In the genomic region with DNA sequence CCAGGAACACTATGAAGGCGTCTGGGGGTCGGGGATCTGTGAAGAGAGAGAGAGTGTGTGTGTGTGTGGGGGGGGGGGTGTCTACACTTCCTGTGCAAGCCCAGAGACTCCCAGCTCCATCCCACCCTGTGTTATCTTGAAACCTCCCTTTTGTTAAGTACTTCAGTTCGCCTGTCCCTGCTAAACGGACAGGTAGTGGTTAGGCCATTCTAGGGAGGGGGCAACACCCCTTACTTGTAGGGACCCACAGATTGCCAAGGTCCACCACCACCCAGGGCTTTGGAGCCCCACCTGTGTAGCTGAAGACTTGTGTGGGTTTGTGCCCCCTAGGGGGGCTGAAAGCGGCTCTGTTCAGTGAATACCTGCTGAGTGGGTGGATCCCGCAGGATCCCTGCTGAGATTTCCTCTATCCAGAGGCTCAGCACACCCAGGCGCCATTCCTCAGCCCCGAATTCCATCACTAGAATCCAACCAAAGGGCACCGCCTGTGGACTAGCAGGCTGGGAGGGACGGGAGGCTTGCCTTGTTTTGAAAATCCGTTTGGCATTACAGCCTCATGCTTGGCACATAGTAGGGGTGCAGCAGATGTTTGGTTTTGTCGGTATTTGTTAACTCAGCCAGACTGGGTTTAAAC, we compare ENCODE assay signal across 8 mouse cellular contexts. TPM values are rescaled to one million over a fixed set of nuclear protein-coding genes. Genes with fewer than 3 reads are reported as not detected.
DNase-seq lines count a peak whose midpoint lies in the region; ATAC-seq and TF ChIP-seq lines count a peak whose summit lies in the region.

No protein-coding gene starts in this region.

- WGBS in forebrain, embryonic 13.5 days, result 10% methylated on average over 12 of the region's 12 CpGs
- WGBS in forebrain, embryonic 15.5 days, result 11% methylated on average over 12 of the region's 12 CpGs
- 6% methylated on average over 12 of the region's 12 CpGs for WGBS in hindbrain, embryonic 10.5 days
- 38% methylated on average over 12 of the region's 12 CpGs for WGBS in lung, postnatal 0 days

- peak overlapping the region; percentile 28 for H3K4me2 ChIP-seq in forebrain, embryonic 13.5 days
- H3K4me2 ChIP-seq in forebrain, embryonic 15.5 days (replicated peaks), result no peak overlapping the region
- H3K4me2 ChIP-seq in lung, postnatal 0 days (replicated peaks; ENCODE audit: low read depth, low read length), result peak overlapping the region; percentile 84

- no peak for TF ChIP-seq EP300 in lung, postnatal 0 days (IDR thresholded peaks at IDR 0.05)

- no peaks in the 10 kb centered on the region for H3K9me3 ChIP-seq in forebrain, embryonic 13.5 days (replicated peaks)
- no peaks in the 10 kb centered on the region for H3K9me3 ChIP-seq in forebrain, embryonic 15.5 days
- no peaks in the 10 kb centered on the region for H3K9me3 ChIP-seq in hindbrain, embryonic 10.5 days
- no peaks in the 10 kb centered on the region for H3K9me3 ChIP-seq in lung, postnatal 0 days (ENCODE audit: low read length)

- 0 out of 2 replicates have a peak overlapping the region, but pooled peaks have one; percentile 23 for H3K9ac ChIP-seq in forebrain, embryonic 13.5 days
- no peak overlapping the region for H3K9ac ChIP-seq in forebrain, embryonic 15.5 days (replicated peaks)
- H3K9ac ChIP-seq in lung, postnatal 0 days (replicated peaks; ENCODE audit: low read depth), result peak overlapping the region; percentile 60

- no peak for ATAC-seq in forebrain, embryonic 13.5 days
- ATAC-seq in forebrain, embryonic 15.5 days (replicated peaks), result no peak
- no peak for ATAC-seq in lung, postnatal 0 days
- ATAC-seq in frontal cortex, adult (ENCODE audit: low TSS enrichment), result no peak

- no peak overlapping the region for H3K4me3 ChIP-seq in forebrain, embryonic 13.5 days
- H3K4me3 ChIP-seq in forebrain, embryonic 15.5 days, result no peak overlapping the region
- peak overlapping the region; percentile 56 for H3K4me3 ChIP-seq in hindbrain, embryonic 10.5 days
- H3K4me3 ChIP-seq in lung, postnatal 0 days (ENCODE audit: low read depth, low read length), result peak overlapping the region; percentile 51

- no peak for TF ChIP-seq CTCF in lung, postnatal 0 days (IDR thresholded peaks at IDR 0.05)

- no peak overlapping the region for H3K27ac ChIP-seq in forebrain, embryonic 13.5 days
- H3K27ac ChIP-seq in forebrain, embryonic 15.5 days (replicated peaks), result no peak overlapping the region
- H3K27ac ChIP-seq in hindbrain, embryonic 10.5 days, result peak overlapping the region; percentile 82
- peak overlapping the region; percentile 96 for H3K27ac ChIP-seq in lung, postnatal 0 days (ENCODE audit: low read length)

- H3K36me3 ChIP-seq in forebrain, embryonic 13.5 days (ENCODE audit: poor library complexity, severe bottlenecking), result no peaks in the 10 kb centered on the region
- H3K36me3 ChIP-seq in forebrain, embryonic 15.5 days, result no peaks in the 10 kb centered on the region
- peaks cover 15% of the 10 kb centered on the region for H3K36me3 ChIP-seq in hindbrain, embryonic 10.5 days
- H3K36me3 ChIP-seq in lung, postnatal 0 days (ENCODE audit: insufficient read depth, low read length), result no peaks in the 10 kb centered on the region

- DNase-seq in 3T3-L1 (ENCODE audit: low read depth, low spot score), result peak; percentile 68
- DNase-seq in hindbrain, embryonic 10.5 days (ENCODE audit: low spot score), result no peak
- DNase-seq in lung, postnatal 0 days (ENCODE audit: low spot score), result peak; percentile 28
- DNase-seq in adrenal gland, postnatal 10 days, result no peak
- no peak for DNase-seq in cerebellum, postnatal 4 days (ENCODE audit: low spot score in 2 of 2)

- H3K4me1 ChIP-seq in forebrain, embryonic 13.5 days, result peaks cover 47% of the 10 kb centered on the region
- H3K4me1 ChIP-seq in forebrain, embryonic 15.5 days, result peaks cover 15% of the 10 kb centered on the region
- H3K4me1 ChIP-seq in hindbrain, embryonic 10.5 days (replicated peaks), result peaks cover 79% of the 10 kb centered on the region
- H3K4me1 ChIP-seq in lung, postnatal 0 days (ENCODE audit: insufficient read depth, low read depth, low read length), result peaks cover 41% of the 10 kb centered on the region

- peaks cover 59% of the 10 kb centered on the region for H3K27me3 ChIP-seq in forebrain, embryonic 13.5 days
- peaks cover 42% of the 10 kb centered on the region for H3K27me3 ChIP-seq in forebrain, embryonic 15.5 days
- peaks cover 76% of the 10 kb centered on the region for H3K27me3 ChIP-seq in hindbrain, embryonic 10.5 days (ENCODE audit: insufficient read depth, poor library complexity, severe bottlenecking)
- 0 out of 2 replicates have a peak, but pooled peaks cover 3% of the 10 kb centered on the region for H3K27me3 ChIP-seq in lung, postnatal 0 days (replicated peaks; ENCODE audit: insufficient read depth, low read length)

RNA-seq across cellular contexts. Expression of a gene that starts 2.6 kb away (rescaled TPM):
- 1.9 and 2.7 TPM in 2 replicates for polyA plus RNA-seq in forebrain, embryonic 13.5 days (2015; fragmentation: Nextera tagmentation; extraction: Ambion mirVana)
- 2.1 and 2.7 TPM in 2 replicates for polyA plus RNA-seq in forebrain, embryonic 15.5 days (2015; fragmentation: Nextera tagmentation; extraction: Ambion mirVana)
- polyA plus RNA-seq in hindbrain, embryonic 10.5 days (2016; fragmentation: Nextera tagmentation; extraction: Ambion mirVana), result 45.3 and 45.5 TPM in 2 replicates
- polyA plus RNA-seq in lung, postnatal 0 days (2015; fragmentation: Nextera tagmentation; extraction: Ambion mirVana), result 55.4 and 63.0 TPM in 2 replicates
- 1 to 10 TPM; 6.2 to 8.5 TPM for total RNA-seq in adrenal gland, postnatal 10 days (2021)

RNA-seq across cellular contexts. Expression of a gene that starts 47.9 kb away (rescaled TPM):
- polyA plus RNA-seq in forebrain, embryonic 13.5 days (2015; fragmentation: Nextera tagmentation; extraction: Ambion mirVana), result 21.3 and 24.4 TPM in 2 replicates
- 32.1 and 32.6 TPM in 2 replicates for polyA plus RNA-seq in forebrain, embryonic 15.5 days (2015; fragmentation: Nextera tagmentation; extraction: Ambion mirVana)
- 20.1 and 25.1 TPM in 2 replicates for polyA plus RNA-seq in hindbrain, embryonic 10.5 days (2016; fragmentation: Nextera tagmentation; extraction: Ambion mirVana)
- polyA plus RNA-seq in lung, postnatal 0 days (2015; fragmentation: Nextera tagmentation; extraction: Ambion mirVana), result 8.7 and 8.9 TPM in 2 replicates
- 10 to 100 TPM; 26.5 to 28.9 TPM for total RNA-seq in adrenal gland, postnatal 10 days (2021)

RNA-seq across cellular contexts. Expression of a gene that starts 48.1 kb away (rescaled TPM):
- 134 and 147 TPM in 2 replicates for polyA plus RNA-seq in forebrain, embryonic 13.5 days (2015; fragmentation: Nextera tagmentation; extraction: Ambion mirVana)
- polyA plus RNA-seq in forebrain, embryonic 15.5 days (2015; fragmentation: Nextera tagmentation; extraction: Ambion mirVana), result 132 TPM in 2 replicates
- 137 TPM in 2 replicates for polyA plus RNA-seq in hindbrain, embryonic 10.5 days (2016; fragmentation: Nextera tagmentation; extraction: Ambion mirVana)
- polyA plus RNA-seq in lung, postnatal 0 days (2015; fragmentation: Nextera tagmentation; extraction: Ambion mirVana), result 111 and 119 TPM in 2 replicates
- total RNA-seq in adrenal gland, postnatal 10 days (2021), result 10 to 100 TPM; 51.0 to 55.9 TPM

Comparison
In these comparisons a context has a peak if more than half of its experiments do, and no peak if none do; other contexts are left out.
1. H3K27ac ChIP-seq: peak in hindbrain, embryonic 10.5 days (single experiment) and lung, postnatal 0 days (single experiment); none in forebrain, embryonic 13.5 days (single experiment) and forebrain, embryonic 15.5 days (single experiment).
2. H3K4me3 ChIP-seq: peak in hindbrain, embryonic 10.5 days (single experiment) and lung, postnatal 0 days (single experiment); none in forebrain, embryonic 13.5 days (single experiment) and forebrain, embryonic 15.5 days (single experiment).
3. DNase-seq: peak in 3T3-L1 (single experiment) and lung, postnatal 0 days (single experiment); none in hindbrain, embryonic 10.5 days (single experiment), adrenal gland, postnatal 10 days (single experiment) and cerebellum, postnatal 4 days (0 of 2).
4. RNA of a gene that starts 2.6 kb away (polyA plus RNA-seq): 55.4 to 63.0 TPM in lung, postnatal 0 days and 45.3 to 45.5 TPM in hindbrain, embryonic 10.5 days; 2.1 to 2.7 TPM in forebrain, embryonic 15.5 days and 1.9 to 2.7 TPM in forebrain, embryonic 13.5 days; every median in the first group is over 10 times any median in the second.